Mouse (Mus musculus) bone marrow macrophage, adult 2 months (primary cell): Measurements from ENCODE around the gene Yipf4.

ENCODE experiments used
- CTCF ChIP-seq: IDR thresholded peaks from 2 replicates; pipeline ENCODE4 v1.5.1; 2012; ENCODE audit warnings: low read depth, mild to moderate bottlenecking, low read length, moderate library complexity
- POLR2A ChIP-seq: IDR thresholded peaks from 2 replicates; pipeline ENCODE4 v1.6.1; 2012; ENCODE audit warnings: mild to moderate bottlenecking, low read depth, low read length, borderline replicate concordance

DNA sequence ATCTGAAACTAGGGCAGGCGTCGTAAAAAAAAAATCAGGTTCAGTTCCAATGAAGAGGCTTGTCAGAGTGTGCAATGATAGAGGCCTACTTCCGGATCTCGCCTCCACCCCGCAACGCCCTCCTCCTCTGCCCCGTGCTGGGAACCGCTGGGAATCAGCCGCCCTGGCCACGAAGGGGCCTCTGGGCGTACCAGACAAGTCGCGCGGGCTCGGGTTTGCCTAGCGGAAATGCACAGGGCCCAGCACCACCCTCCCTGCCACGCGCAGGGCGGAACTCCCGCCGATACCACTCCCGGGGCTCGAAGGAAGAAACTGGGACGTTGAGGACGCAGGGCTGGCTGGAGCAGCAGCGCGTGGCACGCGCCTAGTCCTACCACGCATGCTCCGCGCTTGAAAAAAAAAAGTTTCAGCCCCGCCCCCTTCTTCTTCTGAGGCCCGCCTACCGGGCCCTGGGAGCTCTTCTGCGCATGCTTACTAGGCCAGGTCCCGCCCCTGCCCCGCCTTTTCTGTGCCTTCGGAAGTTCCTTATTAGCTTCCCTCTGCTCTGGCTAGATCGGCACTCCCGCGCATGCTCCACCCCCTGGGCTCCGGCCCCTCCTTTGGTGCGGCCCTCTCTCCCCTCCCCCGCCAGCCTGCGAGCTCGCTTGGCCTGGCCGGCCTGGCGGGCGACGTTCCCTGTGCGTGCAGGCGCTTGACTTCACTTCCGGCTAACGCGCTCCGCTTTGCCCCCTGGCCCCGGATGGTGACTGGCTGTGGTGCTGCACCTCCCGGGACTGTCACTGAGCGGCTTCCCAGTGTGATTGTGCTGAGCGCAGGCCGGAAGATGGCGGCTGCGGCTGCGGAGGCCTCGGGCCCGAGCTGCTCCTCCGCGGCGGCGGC, 38.7 kb downstream of the Yipf4 start, which contains the start of gene Birc6:
- TF ChIP-seq POLR2A (no peak), CTCF (no peak)
